Mouse (Mus musculus) liver, adult 2 months (tissue): ENCODE results near the gene Zmynd8.

Experiments used
- CTCF ChIP-seq: fragments of 200-500 bp; IDR thresholded peaks from 2 replicates; pipeline ENCODE4 v1.5.1; 2011; ENCODE audit warnings: low read depth, low read length, control low read depth
- POLR2A ChIP-seq: fragments of 200-500 bp; IDR thresholded peaks from 2 replicates; pipeline ENCODE4 v1.6.1; 2011; ENCODE audit warnings: low read length, control low read depth; ENCODE audit not compliant: insufficient read depth; ENCODE audit errors: extremely low read depth

GRCm38 (mm10) chr2:165944576-165945351 is 45.9 kb upstream of the Zmynd8 start:
- TF ChIP-seq CTCF, result 0 out of 2 replicates have a peak, but pooled peaks have one; percentile 3
- TF ChIP-seq POLR2A, result no peak
